Mouse (Mus musculus): Measurements from ENCODE around the gene Rtl6.
A peak's percentile ranks its signal among the peaks of the same experiment; 100 is the strongest.

- peak; percentile 44 for TF ChIP-seq CTCF (IDR thresholded peaks at IDR 0.05; ENCODE audit: low read depth)
- no peak for TF ChIP-seq EP300 (optimal IDR thresholded peaks at IDR 0.05)
Measured at GRCm38 (mm10) chr15:84600977-84601595, 43.5 kb upstream of the Rtl6 start.

Measured in stomach, postnatal 0 days (tissue).